Mouse (Mus musculus): Measurements from ENCODE around the gene Ccdc88c. TPM values are rescaled to one million over a fixed set of nuclear protein-coding genes. Genes with fewer than 3 reads are reported as not detected.

Gene Ccdc88c
- polyA plus RNA-seq, 1 experiment from 2014 or later: 4.3 TPM

DNA sequence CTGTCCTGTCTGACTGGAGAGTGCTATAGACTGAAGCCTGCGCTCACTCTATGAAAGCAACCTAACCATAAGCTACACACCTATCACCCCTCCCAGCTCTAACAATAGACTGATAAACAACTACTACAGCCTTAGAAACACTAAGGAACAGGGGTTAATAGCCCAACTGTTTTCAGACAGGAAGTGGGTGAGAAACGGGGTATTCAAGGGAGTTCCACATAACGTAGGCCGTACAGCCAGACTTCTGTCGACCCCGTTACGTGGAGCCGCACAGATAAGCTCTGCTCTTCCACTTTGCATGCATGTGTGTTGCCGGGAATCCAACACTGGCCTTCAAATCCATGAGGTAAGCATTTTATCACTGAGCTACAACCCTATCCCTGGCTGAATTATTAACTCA lies 21.4 kb downstream of the Ccdc88c start:
- Histone ChIP-seq H3K36me3 (ENCODE audit: control insufficient read depth, insufficient read depth) (no peaks in the 10 kb centered on the region), H3K9me3 (replicated peaks; ENCODE audit: control insufficient read depth, low read length) (no peaks in the 10 kb centered on the region), H3K4me2 (ENCODE audit: low read depth, low read length) (no peak overlapping the region), H3K4me3 (ENCODE audit: low read length) (no peak overlapping the region), H3K9ac (ENCODE audit: low read length) (no peak overlapping the region), H3K4me1 (ENCODE audit: control insufficient read depth, insufficient read depth, low read length) (peaks cover 20% of the 10 kb centered on the region), H3K27ac (ENCODE audit: low read length) (no peak overlapping the region), H3K27me3 (ENCODE audit: control insufficient read depth, insufficient read depth, low read length) (no peaks in the 10 kb centered on the region; the same call in 1 of the 2 replicates)
- ATAC-seq (replicated peaks; ENCODE audit: extremely low read depth, insufficient read depth, low FRiP score): no peak
- 49% methylated on average over 9 of the region's 9 CpGs for WGBS

DNA sequence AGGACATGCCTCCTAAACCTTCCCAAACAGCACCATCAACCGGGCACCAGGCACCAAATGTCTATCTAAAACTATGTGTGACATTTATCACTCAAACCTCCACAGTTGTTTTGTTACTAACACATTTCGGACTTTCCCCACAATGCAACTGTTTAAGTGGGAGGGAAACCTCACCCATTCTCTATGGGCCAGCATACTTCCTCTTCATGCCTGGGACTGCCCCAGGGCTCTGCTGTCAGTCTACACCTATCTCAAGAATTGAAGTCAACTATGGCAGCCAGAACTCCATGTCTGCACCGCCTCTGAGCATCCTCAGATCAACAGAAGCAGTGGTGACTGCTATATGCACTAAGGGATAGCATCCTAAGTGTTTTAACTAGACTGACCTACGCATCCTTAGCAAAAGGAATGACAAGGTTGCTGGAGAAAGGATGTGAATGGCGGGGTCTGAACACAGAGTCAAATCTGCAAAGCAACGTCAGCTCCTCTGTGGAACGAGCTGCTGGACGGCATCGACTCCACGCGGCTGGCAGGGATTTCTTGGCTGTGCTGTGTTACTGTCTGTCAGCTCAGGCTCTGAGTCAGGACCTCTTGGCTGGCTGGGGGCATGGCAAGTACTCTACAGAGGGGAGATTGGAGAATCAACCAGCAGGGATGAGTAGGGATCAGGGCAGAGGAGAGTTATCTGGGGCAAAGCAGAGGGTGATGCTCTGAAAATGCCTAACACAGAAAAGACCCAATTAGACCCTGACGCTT lies 23.0 kb downstream of the Ccdc88c start:
- no peaks in the 10 kb centered on the region for H3K9me3 ChIP-seq (replicated peaks; ENCODE audit: control insufficient read depth, low read length)
- no peak overlapping the region for H3K27ac ChIP-seq (ENCODE audit: low read length)
- no peak overlapping the region for H3K4me2 ChIP-seq (ENCODE audit: low read depth, low read length)
- no peak overlapping the region for H3K9ac ChIP-seq (ENCODE audit: low read length)
- H3K36me3 ChIP-seq (ENCODE audit: control insufficient read depth, insufficient read depth): no peaks in the 10 kb centered on the region
- 73% methylated on average over 12 of the region's 12 CpGs for WGBS
- H3K4me3 ChIP-seq (ENCODE audit: low read length): no peak overlapping the region
- ATAC-seq (replicated peaks; ENCODE audit: extremely low read depth, insufficient read depth, low FRiP score): no peak
- H3K4me1 ChIP-seq (ENCODE audit: control insufficient read depth, insufficient read depth, low read length): peaks cover 14% of the 10 kb centered on the region
- H3K27me3 ChIP-seq (ENCODE audit: control insufficient read depth, insufficient read depth, low read length): no peaks in the 10 kb centered on the region; the same call in 1 of the 2 replicates

DNA sequence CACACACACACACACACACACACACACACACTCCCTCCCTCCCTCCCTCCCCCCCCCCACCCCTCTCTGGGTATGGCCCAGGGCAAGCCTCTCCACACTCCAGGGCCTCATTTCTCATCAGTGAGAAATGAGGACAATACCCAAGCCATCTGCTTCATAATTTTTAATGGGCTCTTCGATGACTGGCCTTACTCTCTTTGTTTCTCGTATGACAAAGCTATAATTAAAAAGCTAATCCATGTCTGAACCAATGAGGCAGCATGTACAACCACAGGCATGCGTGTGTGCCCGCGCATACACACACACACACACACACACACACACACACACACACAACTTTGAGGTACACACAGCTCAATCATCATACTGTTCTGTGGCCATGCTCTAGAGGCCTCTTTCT lies 23.9 kb downstream of the Ccdc88c start:
- Histone ChIP-seq H3K9me3 (replicated peaks; ENCODE audit: control insufficient read depth, low read length) (no peaks in the 10 kb centered on the region), H3K4me2 (ENCODE audit: low read depth, low read length) (no peak overlapping the region), H3K4me1 (ENCODE audit: control insufficient read depth, insufficient read depth, low read length) (peaks cover 10% of the 10 kb centered on the region), H3K9ac (ENCODE audit: low read length) (no peak overlapping the region), H3K4me3 (ENCODE audit: low read length) (no peak overlapping the region), H3K27me3 (ENCODE audit: control insufficient read depth, insufficient read depth, low read length) (no peaks in the 10 kb centered on the region; the same call in 1 of the 2 replicates), H3K36me3 (ENCODE audit: control insufficient read depth, insufficient read depth) (no peaks in the 10 kb centered on the region), H3K27ac (ENCODE audit: low read length) (no peak overlapping the region)
- 97% methylated on average over 5 of the region's 5 CpGs for WGBS
- ATAC-seq (replicated peaks; ENCODE audit: extremely low read depth, insufficient read depth, low FRiP score): no peak

DNA sequence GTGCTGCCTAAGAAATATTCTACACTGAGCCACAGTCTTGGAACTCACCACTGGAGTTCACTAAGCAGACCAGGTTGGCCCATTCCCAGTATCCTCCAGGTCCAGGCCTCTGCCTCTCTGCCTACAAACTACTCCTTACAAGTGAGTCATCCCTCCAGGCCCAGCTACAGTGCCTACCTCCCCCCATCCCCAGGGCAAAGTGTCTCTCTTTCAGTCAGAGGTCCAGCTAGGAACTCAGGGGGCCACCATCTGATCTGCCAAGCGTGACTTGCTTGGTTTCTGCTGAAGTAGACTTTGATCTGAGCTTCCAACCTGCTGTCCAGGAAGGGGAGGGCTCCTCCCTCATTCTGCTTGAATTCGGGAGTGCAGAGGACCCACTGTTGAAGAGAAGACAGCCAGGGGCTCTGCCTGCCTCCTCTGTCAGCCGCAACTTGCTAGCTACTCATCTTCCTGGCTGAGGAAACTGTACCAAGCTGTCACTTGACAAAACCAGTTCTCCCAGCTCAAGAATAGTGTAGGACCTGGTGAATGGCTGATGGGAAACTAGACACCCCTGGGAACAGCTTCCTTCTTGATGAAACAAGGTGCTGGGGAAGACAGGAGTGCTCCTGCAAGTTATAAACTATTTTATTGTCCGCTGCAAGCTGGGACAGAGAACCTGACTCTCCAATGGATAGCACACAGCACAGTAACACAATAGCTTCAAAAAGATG lies 25.9 kb downstream of the Ccdc88c start:
- no peak for ATAC-seq (replicated peaks; ENCODE audit: extremely low read depth, insufficient read depth, low FRiP score)
- Histone ChIP-seq H3K27me3 (ENCODE audit: control insufficient read depth, insufficient read depth, low read length) (no peaks in the 10 kb centered on the region; the same call in 1 of the 2 replicates), H3K9ac (ENCODE audit: low read length) (no peak overlapping the region), H3K4me1 (ENCODE audit: control insufficient read depth, insufficient read depth, low read length) (peaks cover 19% of the 10 kb centered on the region), H3K4me3 (ENCODE audit: low read length) (no peak overlapping the region), H3K36me3 (ENCODE audit: control insufficient read depth, insufficient read depth) (no peaks in the 10 kb centered on the region), H3K27ac (ENCODE audit: low read length) (peak overlapping the region; percentile 25; the same call in 1 of the 2 replicates), H3K4me2 (ENCODE audit: low read depth, low read length) (no peak overlapping the region), H3K9me3 (replicated peaks; ENCODE audit: control insufficient read depth, low read length) (no peaks in the 10 kb centered on the region)
- 64% methylated on average over 4 of the region's 4 CpGs for WGBS

DNA sequence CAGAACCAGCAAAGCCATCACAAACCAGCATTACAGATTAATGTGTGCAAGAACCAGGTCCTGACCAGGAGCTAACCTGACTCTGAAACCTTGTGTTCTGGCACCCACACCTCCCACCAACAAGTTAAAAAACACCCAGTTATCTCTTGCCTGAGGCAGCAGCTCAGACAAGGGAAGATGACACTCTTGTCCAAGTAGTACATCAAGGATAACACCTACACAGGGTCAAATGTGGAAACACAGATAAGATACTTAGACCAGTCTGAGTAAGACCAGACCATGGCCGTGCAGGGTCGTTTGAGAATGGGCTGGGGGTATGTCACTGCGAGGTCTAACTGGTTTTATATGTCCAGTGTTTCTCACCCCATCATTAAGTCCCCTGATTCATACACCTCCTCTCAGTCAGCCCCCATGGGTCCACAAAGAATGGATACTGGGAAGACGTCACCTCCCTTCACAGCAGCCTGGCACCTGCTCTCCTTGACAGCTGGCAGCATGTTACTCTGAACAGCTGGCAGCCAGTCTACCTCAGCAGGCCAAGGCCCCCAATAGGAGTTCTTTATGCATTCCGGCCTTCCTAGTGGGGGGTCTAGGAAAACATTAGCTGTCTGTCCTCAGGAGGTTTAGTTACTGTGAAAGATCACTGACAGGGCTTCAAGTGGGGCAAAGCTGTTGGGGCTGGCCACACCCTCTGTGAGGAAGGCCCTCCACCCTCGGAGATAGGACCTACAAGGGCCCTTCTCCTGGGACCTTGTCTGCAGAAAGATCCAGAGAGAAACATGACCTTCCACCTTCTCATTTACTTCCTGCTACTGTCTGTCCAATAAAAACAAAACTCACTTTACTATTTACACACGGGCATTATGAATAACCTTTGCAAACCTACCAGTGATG lies 29.5 kb downstream of the Ccdc88c start:
- WGBS: 43% methylated on average over 7 of the region's 7 CpGs
- no peak overlapping the region for H3K4me3 ChIP-seq (ENCODE audit: low read length)
- H3K4me1 ChIP-seq (ENCODE audit: control insufficient read depth, insufficient read depth, low read length): peaks cover 19% of the 10 kb centered on the region
- H3K27me3 ChIP-seq (ENCODE audit: control insufficient read depth, insufficient read depth, low read length): no peaks in the 10 kb centered on the region; the same call in 1 of the 2 replicates
- H3K9me3 ChIP-seq (replicated peaks; ENCODE audit: control insufficient read depth, low read length): no peaks in the 10 kb centered on the region
- H3K9ac ChIP-seq (ENCODE audit: low read length): no peak overlapping the region
- no peaks in the 10 kb centered on the region for H3K36me3 ChIP-seq (ENCODE audit: control insufficient read depth, insufficient read depth)
- no peak overlapping the region for H3K27ac ChIP-seq (ENCODE audit: low read length)
- ATAC-seq (replicated peaks; ENCODE audit: extremely low read depth, insufficient read depth, low FRiP score): no peak
- H3K4me2 ChIP-seq (ENCODE audit: low read depth, low read length): no peak overlapping the region

DNA sequence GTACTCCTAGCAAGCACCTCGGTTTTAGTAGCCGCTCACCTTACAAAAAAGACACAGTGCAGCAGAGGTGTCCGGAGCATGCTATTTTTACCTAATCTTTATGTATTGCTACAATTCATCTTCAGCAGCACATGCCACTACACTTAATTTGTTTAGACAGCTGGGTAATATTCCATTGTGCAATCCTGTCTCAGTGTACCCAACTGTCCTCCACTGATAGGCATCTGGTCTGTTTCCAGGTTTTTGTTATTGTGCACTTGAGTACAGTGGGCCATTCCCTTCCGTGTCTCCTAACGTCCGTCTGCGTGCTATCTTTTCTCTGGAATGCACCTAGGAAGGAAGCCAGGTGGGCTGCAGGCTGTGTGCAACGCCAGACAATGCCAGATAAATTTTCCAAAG lies 30.3 kb downstream of the Ccdc88c start:
- Histone ChIP-seq H3K9ac (ENCODE audit: low read length) (no peak overlapping the region), H3K4me3 (ENCODE audit: low read length) (no peak overlapping the region), H3K27ac (ENCODE audit: low read length) (no peak overlapping the region), H3K36me3 (ENCODE audit: control insufficient read depth, insufficient read depth) (no peaks in the 10 kb centered on the region), H3K9me3 (replicated peaks; ENCODE audit: control insufficient read depth, low read length) (no peaks in the 10 kb centered on the region), H3K4me2 (ENCODE audit: low read depth, low read length) (no peak overlapping the region), H3K27me3 (ENCODE audit: control insufficient read depth, insufficient read depth, low read length) (no peaks in the 10 kb centered on the region), H3K4me1 (ENCODE audit: control insufficient read depth, insufficient read depth, low read length) (peaks cover 19% of the 10 kb centered on the region)
- ATAC-seq (replicated peaks; ENCODE audit: extremely low read depth, insufficient read depth, low FRiP score): no peak
- 27% methylated on average over 8 of the region's 8 CpGs for WGBS

DNA sequence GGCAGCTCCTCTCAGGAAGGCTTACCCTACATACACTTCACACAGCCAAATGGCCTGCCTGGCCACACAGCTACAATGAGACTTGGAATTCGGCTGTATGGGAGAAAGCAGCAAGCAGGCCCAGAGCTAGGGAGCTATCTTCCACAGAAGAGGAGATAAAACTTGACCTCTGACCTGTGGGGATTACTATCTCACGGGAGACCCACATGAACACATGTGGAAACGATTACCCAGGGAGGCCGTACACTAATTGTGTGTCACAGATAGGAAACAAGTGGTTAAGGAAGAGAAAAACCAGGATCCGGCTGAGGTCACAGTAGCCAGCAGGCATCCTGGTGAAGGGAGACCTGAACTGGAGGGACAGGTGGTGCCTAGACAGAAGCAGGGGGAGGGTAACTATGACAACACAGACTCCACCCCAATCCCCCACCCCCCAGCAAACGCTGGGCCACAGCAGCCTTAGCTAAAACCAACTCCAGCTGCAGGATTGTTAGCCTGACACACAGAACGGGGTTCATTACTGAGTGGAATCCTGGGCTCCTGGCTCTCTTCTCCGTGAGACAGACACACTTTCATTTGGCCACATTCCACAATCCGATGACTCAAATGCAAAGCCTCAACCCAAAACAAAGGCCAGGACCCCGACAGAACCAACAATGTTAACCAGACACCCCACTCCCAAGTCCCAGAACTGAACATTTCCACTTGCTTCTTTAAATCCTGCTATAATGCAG lies 30.9 kb downstream of the Ccdc88c start:
- Histone ChIP-seq H3K36me3 (ENCODE audit: control insufficient read depth, insufficient read depth) (no peaks in the 10 kb centered on the region), H3K27ac (ENCODE audit: low read length) (no peak overlapping the region), H3K27me3 (ENCODE audit: control insufficient read depth, insufficient read depth, low read length) (no peaks in the 10 kb centered on the region), H3K4me3 (ENCODE audit: low read length) (no peak overlapping the region), H3K9me3 (replicated peaks; ENCODE audit: control insufficient read depth, low read length) (no peaks in the 10 kb centered on the region), H3K4me2 (ENCODE audit: low read depth, low read length) (no peak overlapping the region), H3K9ac (ENCODE audit: low read length) (no peak overlapping the region), H3K4me1 (ENCODE audit: control insufficient read depth, insufficient read depth, low read length) (peaks cover 19% of the 10 kb centered on the region)
- 21% methylated on average over 10 of the region's 10 CpGs for WGBS
- ATAC-seq (replicated peaks; ENCODE audit: extremely low read depth, insufficient read depth, low FRiP score): 0 out of 2 replicates have a peak, but pooled peaks have one; percentile 11

DNA sequence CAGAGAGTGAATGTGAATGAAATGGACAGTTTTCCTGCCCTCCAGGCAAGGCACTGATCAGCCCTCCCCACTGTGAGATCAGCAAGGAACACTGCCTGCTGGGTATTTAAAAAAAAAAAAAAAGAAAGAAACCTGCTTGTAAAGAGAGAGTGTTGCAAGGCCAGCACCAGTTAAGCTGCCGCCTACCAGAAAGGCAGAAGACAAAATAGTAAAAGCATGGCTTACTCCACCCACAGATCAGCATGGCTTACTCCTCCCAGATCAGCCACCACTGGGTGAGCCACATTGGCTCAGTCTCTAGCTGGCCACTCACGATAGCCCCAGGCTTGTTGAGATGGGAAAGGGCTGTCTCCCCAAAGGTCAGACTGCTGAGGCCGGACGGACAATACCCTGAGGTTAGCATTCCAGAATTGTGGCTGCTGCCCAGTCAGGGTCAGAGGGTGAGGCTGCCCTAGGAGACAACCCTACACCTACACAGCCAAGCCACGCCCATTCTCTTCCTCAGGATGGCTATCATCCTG lies 32.4 kb downstream of the Ccdc88c start:
- 64% methylated on average over 5 of the region's 5 CpGs for WGBS
- ATAC-seq (replicated peaks; ENCODE audit: extremely low read depth, insufficient read depth, low FRiP score): no peak

More for the DNA sequence above, 32.4 kb downstream of the Ccdc88c start:
- Histone ChIP-seq H3K4me3 (ENCODE audit: low read length) (no peak overlapping the region), H3K9ac (ENCODE audit: low read length) (no peak overlapping the region), H3K27ac (ENCODE audit: low read length) (no peak overlapping the region), H3K9me3 (replicated peaks; ENCODE audit: control insufficient read depth, low read length) (no peaks in the 10 kb centered on the region), H3K4me2 (ENCODE audit: low read depth, low read length) (no peak overlapping the region), H3K4me1 (ENCODE audit: control insufficient read depth, insufficient read depth, low read length) (peaks cover 19% of the 10 kb centered on the region), H3K36me3 (ENCODE audit: control insufficient read depth, insufficient read depth) (no peaks in the 10 kb centered on the region), H3K27me3 (ENCODE audit: control insufficient read depth, insufficient read depth, low read length) (no peaks in the 10 kb centered on the region)

Measured in heart, embryonic 16.5 days (tissue).